Mouse (Mus musculus) megakaryocyte, embryonic 14.5 days (primary cell): ENCODE results near the gene Sult1e1. TPM values are rescaled to one million over a fixed set of nuclear protein-coding genes. Genes with fewer than 3 reads are reported as not detected.

Experiments
- H3K27me3 ChIP-seq: replicated peaks from 2 replicates; pipeline ENCODE3; 2012; ENCODE audit warnings: inconsistent platforms
- H3K36me3 ChIP-seq: replicated peaks from 2 replicates; pipeline ENCODE3; 2012; ENCODE audit warnings: low read length, inconsistent platforms, mixed read lengths
- H3K4me1 ChIP-seq: 2 replicates; pipeline ENCODE4 v1.6.1; 2012; ENCODE audit warnings: inconsistent platforms
- H3K4me3 ChIP-seq: replicated peaks from 2 replicates; pipeline ENCODE3; 2012; ENCODE audit warnings: moderate library complexity, mild to moderate bottlenecking, inconsistent platforms
- H3K9me3 ChIP-seq: 2 replicates; pipeline ENCODE4 v1.6.1; 2012; ENCODE audit warnings: inconsistent platforms
- FLI1 ChIP-seq: IDR thresholded peaks from 2 replicates; pipeline ENCODE4 v1.6.1; 2012; ENCODE audit warnings: low read length, inconsistent platforms, mixed read lengths
- GATA1 ChIP-seq: IDR thresholded peaks from 3 replicates; pipeline ENCODE4 v1.6.1; 2012; ENCODE audit warnings: mixed read lengths, low read length, inconsistent platforms, borderline replicate concordance
- polyA plus RNA-seq: library from polyadenylated mRNA; stranded (reverse); fragments of >175 nt; gene quantifications from 2 replicates; pipeline ENCODE4 v1.2.3, GENCODE M21; 2012; ENCODE audit warnings: low replicate concordance; ENCODE audit not compliant: insufficient read depth

Gene Sult1e1
- polyA plus RNA-seq = not detected in 2 replicates

GRCm38 (mm10) chr5:87591494-87591893, at the start of gene Sult1e1:
Sult1e1 (minus strand) TSS chr5:87591594.
- Histone ChIP-seq H3K36me3 (no peaks in the 10 kb centered on the region), H3K4me3 (no peak within 1 kb of the TSS), H3K27me3 (no peaks in the 10 kb centered on the region), H3K4me1 (no peaks in the 10 kb centered on the region), H3K9me3 (no peaks in the 10 kb centered on the region)
- TF ChIP-seq GATA1 (no peak), FLI1 (no peak)

DNA sequence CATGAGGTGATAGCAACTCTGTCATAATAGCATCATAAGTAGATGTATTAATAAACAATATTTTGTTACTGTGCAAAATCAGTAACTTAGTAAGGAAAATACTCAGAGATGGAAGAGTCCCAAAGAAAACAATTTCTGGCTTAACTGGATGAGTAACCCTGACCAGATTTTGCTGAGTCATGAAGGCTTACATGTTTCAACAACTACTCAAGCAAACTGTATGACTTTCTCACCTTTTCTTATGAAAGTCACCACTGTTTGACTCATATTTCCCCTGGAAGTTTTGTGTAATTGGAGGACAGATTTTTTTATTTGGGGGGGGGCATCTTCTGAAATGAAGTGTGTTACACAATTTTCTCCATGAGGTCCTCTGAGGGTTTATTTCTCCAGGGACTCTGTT, 31.3 kb upstream of the Sult1e1 start:
- TF ChIP-seq GATA1 (no peak), FLI1 (no peak)
- no peaks in the 10 kb centered on the region for H3K27me3 ChIP-seq
- no peaks in the 10 kb centered on the region for H3K9me3 ChIP-seq
- H3K4me3 ChIP-seq = no peak overlapping the region
- no peaks in the 10 kb centered on the region for H3K36me3 ChIP-seq
- no peaks in the 10 kb centered on the region for H3K4me1 ChIP-seq

GRCm38 (mm10) chr5:87615128-87615390, 23.7 kb upstream of the Sult1e1 start:
- no peaks in the 10 kb centered on the region for H3K4me1 ChIP-seq
- no peak overlapping the region for H3K4me3 ChIP-seq
- 0 out of 2 replicates have a peak, but pooled peaks cover 3% of the 10 kb centered on the region for H3K9me3 ChIP-seq
- no peaks in the 10 kb centered on the region for H3K27me3 ChIP-seq
- no peaks in the 10 kb centered on the region for H3K36me3 ChIP-seq
- TF ChIP-seq GATA1 (no peak), FLI1 (no peak)

DNA sequence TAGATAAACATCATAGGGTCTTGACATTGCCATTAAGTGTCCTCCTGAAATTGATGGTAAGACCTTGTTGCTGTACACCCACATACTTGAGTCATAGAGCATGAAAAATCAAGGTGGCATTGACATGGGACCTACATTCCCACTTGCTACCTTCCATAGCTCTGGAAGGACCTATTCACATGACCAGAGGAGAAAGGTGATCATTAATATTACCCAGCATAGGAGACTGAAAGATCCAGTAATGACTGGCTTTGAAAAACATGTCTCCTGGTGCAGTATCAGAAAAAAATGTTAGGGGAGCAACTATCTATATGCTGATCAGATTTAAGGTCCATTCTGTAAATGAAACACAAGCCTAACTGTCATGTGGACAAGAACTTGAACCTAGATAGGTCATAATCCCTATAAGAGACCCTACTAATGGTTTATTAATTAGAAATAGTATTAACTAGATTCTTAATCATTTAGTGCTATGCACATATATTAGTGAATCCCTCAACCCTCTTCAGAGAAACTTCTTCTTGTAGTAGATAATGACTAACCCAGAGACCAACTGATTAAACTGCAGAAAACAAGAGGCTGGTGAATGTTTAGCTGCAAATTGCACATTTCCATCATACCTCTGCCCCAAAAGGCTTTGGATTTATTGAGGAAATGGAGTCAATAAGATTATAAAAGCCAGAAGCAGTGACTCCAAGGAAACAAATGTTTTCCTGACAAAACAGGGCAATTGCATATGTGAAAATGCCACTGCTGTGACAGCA, 23.2 kb upstream of the Sult1e1 start:
- no peak overlapping the region for H3K4me3 ChIP-seq
- no peaks in the 10 kb centered on the region for H3K4me1 ChIP-seq
- H3K36me3 ChIP-seq = no peaks in the 10 kb centered on the region
- H3K9me3 ChIP-seq = 0 out of 2 replicates have a peak, but pooled peaks cover 3% of the 10 kb centered on the region
- TF ChIP-seq GATA1 (no peak), FLI1 (no peak)
- no peaks in the 10 kb centered on the region for H3K27me3 ChIP-seq

DNA sequence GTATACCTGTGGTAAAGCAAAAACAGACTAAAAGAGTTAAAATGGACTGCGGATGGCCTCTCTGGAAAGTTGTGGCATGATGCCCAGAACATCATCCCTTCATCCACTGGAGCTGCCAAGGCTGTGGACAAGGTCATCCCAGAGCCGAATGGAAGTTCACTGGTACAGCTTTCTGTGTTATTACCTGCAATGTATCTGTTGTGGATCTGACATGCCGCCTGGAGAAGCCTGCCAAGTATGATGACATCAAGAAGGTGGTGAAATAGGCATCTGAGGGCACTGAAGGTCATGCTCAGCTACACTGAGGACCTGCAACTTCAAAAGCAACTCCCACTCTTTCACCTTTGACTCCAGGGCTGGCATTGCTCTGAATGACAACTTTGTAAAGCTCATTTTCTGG, 9.6 kb upstream of the Sult1e1 start:
- no peak overlapping the region for H3K4me3 ChIP-seq
- H3K36me3 ChIP-seq = no peaks in the 10 kb centered on the region
- H3K27me3 ChIP-seq = no peaks in the 10 kb centered on the region
- H3K9me3 ChIP-seq = 0 out of 2 replicates have a peak, but pooled peaks cover 4% of the 10 kb centered on the region
- TF ChIP-seq GATA1 (no peak), FLI1 (no peak)
- H3K4me1 ChIP-seq = no peaks in the 10 kb centered on the region

DNA sequence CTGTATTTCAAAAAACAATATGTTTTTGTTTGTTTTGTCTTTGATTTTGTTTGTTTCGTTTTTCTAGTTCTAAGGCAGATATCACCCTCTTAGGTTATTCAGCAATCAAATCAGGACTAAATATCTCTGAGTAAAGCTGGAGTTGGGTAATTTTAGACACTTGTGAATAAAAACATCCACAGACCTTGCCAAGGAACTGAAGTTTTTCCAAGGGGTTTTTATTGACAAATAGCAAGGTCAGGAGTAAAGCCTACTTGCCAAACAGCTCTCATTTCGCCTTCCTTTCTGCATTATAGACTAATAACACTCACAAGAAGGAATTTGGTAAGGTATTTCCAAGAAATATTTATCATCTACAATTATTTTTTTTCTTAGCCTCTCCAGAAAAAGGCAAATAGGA, 6.5 kb upstream of the Sult1e1 start:
- Histone ChIP-seq H3K9me3 (0 out of 2 replicates have a peak, but pooled peaks cover 1% of the 10 kb centered on the region), H3K36me3 (no peaks in the 10 kb centered on the region), H3K4me1 (no peaks in the 10 kb centered on the region), H3K4me3 (no peak overlapping the region), H3K27me3 (no peaks in the 10 kb centered on the region)
- TF ChIP-seq GATA1 (no peak), FLI1 (no peak)

- TF ChIP-seq FLI1 (no peak), GATA1 (no peak)
- no peaks in the 10 kb centered on the region for H3K4me1 ChIP-seq
- no peaks in the 10 kb centered on the region for H3K9me3 ChIP-seq
- no peaks in the 10 kb centered on the region for H3K36me3 ChIP-seq
- no peaks in the 10 kb centered on the region for H3K27me3 ChIP-seq
- H3K4me3 ChIP-seq = no peak overlapping the region
Measured at GRCm38 (mm10) chr5:87589916-87590315, 1.5 kb downstream of the Sult1e1 start.

- H3K9me3 ChIP-seq = no peaks in the 10 kb centered on the region
- H3K4me1 ChIP-seq = no peaks in the 10 kb centered on the region
- H3K27me3 ChIP-seq = no peaks in the 10 kb centered on the region
- no peak overlapping the region for H3K4me3 ChIP-seq
- TF ChIP-seq FLI1 (no peak), GATA1 (no peak)
- no peaks in the 10 kb centered on the region for H3K36me3 ChIP-seq
Measured at GRCm38 (mm10) chr5:87580389-87580788, 11.0 kb downstream of the Sult1e1 start.

GRCm38 (mm10) chr5:87574174-87574573, 17.2 kb downstream of the Sult1e1 start:
- Histone ChIP-seq H3K27me3 (no peaks in the 10 kb centered on the region), H3K9me3 (no peaks in the 10 kb centered on the region), H3K4me3 (no peak overlapping the region), H3K4me1 (no peaks in the 10 kb centered on the region), H3K36me3 (no peaks in the 10 kb centered on the region)
- no peak for TF ChIP-seq GATA1
- TF ChIP-seq FLI1 = no peak

DNA sequence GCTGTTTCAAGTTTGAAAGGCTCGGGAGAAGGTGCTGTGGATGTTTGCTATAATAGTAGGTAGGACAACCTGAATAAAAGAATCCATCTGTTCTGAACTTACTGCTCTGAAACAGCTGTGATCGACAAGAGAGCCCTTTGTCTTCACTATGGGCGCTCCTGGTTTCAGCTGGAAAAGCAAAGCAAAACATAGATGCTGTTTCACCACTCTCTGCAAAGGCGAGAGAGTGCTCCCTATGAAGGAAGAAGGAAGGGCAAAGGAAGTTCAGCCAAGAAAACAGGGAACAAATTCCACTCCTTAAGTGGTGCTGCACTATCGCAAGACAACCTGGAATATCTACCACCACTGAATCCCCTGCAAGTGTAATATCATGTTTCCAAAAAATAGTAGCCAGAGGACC, 17.9 kb downstream of the Sult1e1 start:
- Histone ChIP-seq H3K36me3 (no peaks in the 10 kb centered on the region), H3K4me1 (no peaks in the 10 kb centered on the region), H3K27me3 (no peaks in the 10 kb centered on the region), H3K9me3 (no peaks in the 10 kb centered on the region), H3K4me3 (no peak overlapping the region)
- TF ChIP-seq FLI1 (no peak), GATA1 (no peak)
